Mouse (Mus musculus): Measurements from ENCODE around the gene Kctd11. TPM values are rescaled to one million over a fixed set of nuclear protein-coding genes. Genes with fewer than 3 reads are reported as not detected.
A peak's percentile ranks its signal among the peaks of the same experiment; 100 is the strongest.

The Kctd11 gene
- polyA plus RNA-seq, 1 experiment: 1.9 TPM

DNA sequence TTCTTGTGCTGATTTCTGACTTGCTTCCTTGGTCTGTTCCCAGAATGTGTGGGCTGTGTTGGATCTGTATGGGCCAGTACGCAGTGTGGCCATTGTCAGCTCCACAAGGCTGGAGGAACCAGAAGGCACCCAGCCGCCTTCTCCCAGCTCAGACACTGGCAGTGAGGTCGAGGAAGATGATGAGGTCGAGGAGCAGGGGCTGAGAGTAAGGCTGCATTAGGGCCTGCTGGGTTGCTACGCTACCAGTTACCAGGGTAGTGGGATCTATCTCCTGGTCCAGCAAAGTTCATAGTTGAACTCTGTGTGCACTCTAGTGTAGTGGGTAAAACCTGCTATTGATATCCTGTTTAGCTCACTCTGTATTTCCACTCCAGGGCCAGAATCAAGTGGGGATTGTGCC, 28.0 kb upstream of the Kctd11 start:
- H3K27me3 ChIP-seq (ENCODE audit: control insufficient read depth, insufficient read depth, low read length): no peaks in the 10 kb centered on the region
- no peak for DNase-seq
- H3K4me3 ChIP-seq (replicated peaks; ENCODE audit: insufficient read depth, low read depth, low read length): no peak overlapping the region
- WGBS: 85% methylated on average over 5 of the region's 5 CpGs
- peaks cover 3% of the 10 kb centered on the region; the same call in 1 of the 2 replicates for H3K4me1 ChIP-seq (ENCODE audit: control insufficient read depth, insufficient read depth, low read length)
- no peak for TF ChIP-seq CTCF (IDR thresholded peaks at IDR 0.05; ENCODE audit: borderline replicate concordance, insufficient read depth, low read depth, low read length)
- no peak for TF ChIP-seq POLR2A (IDR thresholded peaks at IDR 0.05; ENCODE audit: borderline replicate concordance, insufficient read depth, low read length)
- H3K27ac ChIP-seq (ENCODE audit: insufficient read depth, low read length): no peak overlapping the region

DNA sequence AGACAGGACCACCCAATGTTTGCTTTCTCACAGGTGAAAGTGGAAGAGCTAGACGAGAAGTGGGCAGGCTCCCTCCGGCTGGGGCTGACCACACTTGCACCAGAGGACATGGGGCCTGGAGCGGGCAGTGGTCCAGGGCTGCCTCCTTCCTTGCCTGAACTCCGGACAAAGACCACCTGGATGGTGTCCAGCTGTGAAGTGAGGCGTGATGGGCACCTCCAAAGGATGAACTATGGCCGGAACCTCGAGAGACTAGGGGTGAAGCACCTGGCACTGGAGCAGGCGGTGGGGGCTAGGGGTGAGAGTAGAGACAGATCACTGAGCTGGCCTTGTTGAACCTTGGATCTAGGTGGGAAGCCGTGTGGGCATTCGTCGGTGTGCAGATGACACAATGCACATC, 27.4 kb upstream of the Kctd11 start:
- no peak overlapping the region for H3K4me3 ChIP-seq (replicated peaks; ENCODE audit: insufficient read depth, low read depth, low read length)
- WGBS: 71% methylated on average over 11 of the region's 11 CpGs
- peaks cover 3% of the 10 kb centered on the region; the same call in 1 of the 2 replicates for H3K4me1 ChIP-seq (ENCODE audit: control insufficient read depth, insufficient read depth, low read length)
- no peak overlapping the region for H3K27ac ChIP-seq (ENCODE audit: insufficient read depth, low read length)
- TF ChIP-seq CTCF (IDR thresholded peaks at IDR 0.05; ENCODE audit: borderline replicate concordance, insufficient read depth, low read depth, low read length) (no peak), POLR2A (IDR thresholded peaks at IDR 0.05; ENCODE audit: borderline replicate concordance, insufficient read depth, low read length) (no peak)
- no peaks in the 10 kb centered on the region for H3K27me3 ChIP-seq (ENCODE audit: control insufficient read depth, insufficient read depth, low read length)
- DNase-seq: no peak

DNA sequence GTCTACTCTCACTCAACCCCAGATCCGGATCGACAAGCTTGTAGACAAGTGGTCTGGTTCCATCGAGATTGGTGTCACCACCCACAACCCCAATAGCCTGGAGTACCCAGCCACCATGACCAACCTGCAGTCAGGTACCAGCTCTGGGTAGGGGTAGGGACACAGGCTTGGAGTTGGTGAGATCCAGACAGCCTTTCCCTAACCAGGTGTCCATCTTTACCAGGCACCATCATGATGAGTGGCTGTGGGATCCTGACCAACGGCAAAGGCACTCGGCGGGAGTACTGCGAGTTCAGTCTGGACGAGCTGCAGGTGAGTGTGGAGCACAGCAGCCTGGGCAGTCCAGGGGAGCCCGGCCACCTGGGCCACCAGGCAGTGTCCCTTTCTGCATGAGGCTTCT, 23.1 kb upstream of the Kctd11 start:
- H3K4me1 ChIP-seq (ENCODE audit: control insufficient read depth, insufficient read depth, low read length): 0 out of 2 replicates have a peak, but pooled peaks cover 6% of the 10 kb centered on the region
- DNase-seq: peak in 1 of 2 experiments; percentile 8
- TF ChIP-seq CTCF (IDR thresholded peaks at IDR 0.05; ENCODE audit: borderline replicate concordance, insufficient read depth, low read depth, low read length) (no peak), POLR2A (IDR thresholded peaks at IDR 0.05; ENCODE audit: borderline replicate concordance, insufficient read depth, low read length) (no peak)
- no peak overlapping the region for H3K4me3 ChIP-seq (replicated peaks; ENCODE audit: insufficient read depth, low read depth, low read length)
- no peak overlapping the region for H3K27ac ChIP-seq (ENCODE audit: insufficient read depth, low read length)
- 94% methylated on average over 9 of the region's 9 CpGs for WGBS
- H3K27me3 ChIP-seq (ENCODE audit: control insufficient read depth, insufficient read depth, low read length): no peaks in the 10 kb centered on the region

DNA sequence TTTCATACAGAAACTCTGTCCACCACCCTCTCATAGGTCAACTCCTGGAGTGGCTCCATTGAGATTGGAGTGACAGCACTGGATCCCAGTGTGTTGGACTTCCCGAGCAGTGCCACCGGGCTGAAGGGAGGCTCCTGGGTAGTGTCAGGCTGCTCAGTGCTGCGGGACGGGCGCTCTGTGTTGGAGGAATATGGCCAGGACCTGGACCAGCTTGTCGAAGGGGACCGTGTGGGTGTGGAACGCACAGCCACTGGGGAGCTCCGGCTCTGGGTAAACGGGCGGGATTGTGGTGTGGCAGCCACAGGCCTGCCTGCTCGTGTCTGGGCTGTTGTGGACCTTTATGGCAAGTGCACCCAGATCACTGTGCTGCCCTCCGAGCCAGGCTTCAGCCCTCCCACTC, 21.8 kb upstream of the Kctd11 start:
- no peak overlapping the region for H3K4me3 ChIP-seq (replicated peaks; ENCODE audit: insufficient read depth, low read depth, low read length)
- H3K27me3 ChIP-seq (ENCODE audit: control insufficient read depth, insufficient read depth, low read length): no peaks in the 10 kb centered on the region
- WGBS: 73% methylated on average over 13 of the region's 13 CpGs
- TF ChIP-seq POLR2A (IDR thresholded peaks at IDR 0.05; ENCODE audit: borderline replicate concordance, insufficient read depth, low read length) (no peak), CTCF (IDR thresholded peaks at IDR 0.05; ENCODE audit: borderline replicate concordance, insufficient read depth, low read depth, low read length) (no peak)
- no peak for DNase-seq
- H3K27ac ChIP-seq (ENCODE audit: insufficient read depth, low read length): no peak overlapping the region
- 0 out of 2 replicates have a peak, but pooled peaks cover 6% of the 10 kb centered on the region for H3K4me1 ChIP-seq (ENCODE audit: control insufficient read depth, insufficient read depth, low read length)

DNA sequence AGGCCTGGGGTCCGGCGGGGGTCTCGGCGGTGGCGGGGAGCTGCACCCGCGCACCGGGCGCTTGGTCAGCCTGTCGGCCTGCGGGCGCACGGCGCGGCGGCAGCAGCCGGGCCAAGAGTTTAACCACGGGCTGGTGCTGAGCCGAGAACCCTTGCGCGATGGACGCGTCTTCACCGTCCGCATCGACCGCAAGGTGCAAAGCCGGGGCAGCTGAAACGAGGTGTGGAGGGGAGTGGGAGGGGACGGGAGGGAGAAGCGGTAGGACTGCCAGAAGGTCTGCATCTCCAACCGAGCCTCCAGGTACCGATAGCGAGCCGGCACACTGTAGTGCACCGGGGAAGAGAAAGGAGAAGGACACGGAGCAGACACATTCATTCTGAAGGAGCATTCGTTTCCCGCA, 20.8 kb upstream of the Kctd11 start:
- Histone ChIP-seq H3K27me3 (ENCODE audit: control insufficient read depth, insufficient read depth, low read length) (no peaks in the 10 kb centered on the region), H3K27ac (ENCODE audit: insufficient read depth, low read length) (0 out of 2 replicates have a peak overlapping the region, but pooled peaks have one; percentile 31), H3K4me1 (ENCODE audit: control insufficient read depth, insufficient read depth, low read length) (0 out of 2 replicates have a peak, but pooled peaks cover 6% of the 10 kb centered on the region), H3K4me3 (replicated peaks; ENCODE audit: insufficient read depth, low read depth, low read length) (peak overlapping the region; percentile 72)
- DNase-seq: no peak
- no peak for TF ChIP-seq POLR2A (IDR thresholded peaks at IDR 0.05; ENCODE audit: borderline replicate concordance, insufficient read depth, low read length)
- no peak for TF ChIP-seq CTCF (IDR thresholded peaks at IDR 0.05; ENCODE audit: borderline replicate concordance, insufficient read depth, low read depth, low read length)
- 1% methylated on average over 39 of the region's 39 CpGs for WGBS

DNA sequence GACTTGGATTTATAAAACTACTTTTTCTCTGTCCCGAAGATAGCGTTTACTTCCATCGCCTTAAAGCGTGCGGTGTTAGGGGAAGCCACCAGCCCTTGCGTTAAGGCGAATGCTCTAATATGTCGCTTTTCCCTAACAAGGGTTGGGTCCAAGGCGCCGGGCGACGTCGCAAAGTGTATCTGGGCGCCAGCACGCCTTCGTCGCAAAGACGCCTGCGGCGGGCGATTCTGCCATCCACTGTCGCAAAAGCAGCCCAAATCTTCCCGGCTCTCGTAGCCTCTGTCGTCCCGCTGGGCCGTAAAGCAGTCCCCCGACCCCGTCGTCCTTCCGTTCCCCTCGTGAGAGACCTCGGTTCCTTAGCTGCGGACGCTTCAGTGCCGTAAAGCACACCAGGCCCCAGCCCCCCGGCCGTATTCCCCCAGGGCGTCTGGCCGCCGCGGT, 20.2 kb upstream of the Kctd11 start:
- TF ChIP-seq POLR2A (IDR thresholded peaks at IDR 0.05; ENCODE audit: borderline replicate concordance, insufficient read depth, low read length): peak; percentile 44; the same call in 1 of the 2 replicates
- no peak for TF ChIP-seq CTCF (IDR thresholded peaks at IDR 0.05; ENCODE audit: borderline replicate concordance, insufficient read depth, low read depth, low read length)
- H3K4me1 ChIP-seq (ENCODE audit: control insufficient read depth, insufficient read depth, low read length): 0 out of 2 replicates have a peak, but pooled peaks cover 6% of the 10 kb centered on the region
- H3K4me3 ChIP-seq (replicated peaks; ENCODE audit: insufficient read depth, low read depth, low read length): peak overlapping the region; percentile 72
- no peaks in the 10 kb centered on the region for H3K27me3 ChIP-seq (ENCODE audit: control insufficient read depth, insufficient read depth, low read length)
- WGBS: under 1% methylated on average over 42 of the region's 42 CpGs
- H3K27ac ChIP-seq (ENCODE audit: insufficient read depth, low read length): peak overlapping the region; percentile 65
- DNase-seq: peak; percentile 95 to 97

DNA sequence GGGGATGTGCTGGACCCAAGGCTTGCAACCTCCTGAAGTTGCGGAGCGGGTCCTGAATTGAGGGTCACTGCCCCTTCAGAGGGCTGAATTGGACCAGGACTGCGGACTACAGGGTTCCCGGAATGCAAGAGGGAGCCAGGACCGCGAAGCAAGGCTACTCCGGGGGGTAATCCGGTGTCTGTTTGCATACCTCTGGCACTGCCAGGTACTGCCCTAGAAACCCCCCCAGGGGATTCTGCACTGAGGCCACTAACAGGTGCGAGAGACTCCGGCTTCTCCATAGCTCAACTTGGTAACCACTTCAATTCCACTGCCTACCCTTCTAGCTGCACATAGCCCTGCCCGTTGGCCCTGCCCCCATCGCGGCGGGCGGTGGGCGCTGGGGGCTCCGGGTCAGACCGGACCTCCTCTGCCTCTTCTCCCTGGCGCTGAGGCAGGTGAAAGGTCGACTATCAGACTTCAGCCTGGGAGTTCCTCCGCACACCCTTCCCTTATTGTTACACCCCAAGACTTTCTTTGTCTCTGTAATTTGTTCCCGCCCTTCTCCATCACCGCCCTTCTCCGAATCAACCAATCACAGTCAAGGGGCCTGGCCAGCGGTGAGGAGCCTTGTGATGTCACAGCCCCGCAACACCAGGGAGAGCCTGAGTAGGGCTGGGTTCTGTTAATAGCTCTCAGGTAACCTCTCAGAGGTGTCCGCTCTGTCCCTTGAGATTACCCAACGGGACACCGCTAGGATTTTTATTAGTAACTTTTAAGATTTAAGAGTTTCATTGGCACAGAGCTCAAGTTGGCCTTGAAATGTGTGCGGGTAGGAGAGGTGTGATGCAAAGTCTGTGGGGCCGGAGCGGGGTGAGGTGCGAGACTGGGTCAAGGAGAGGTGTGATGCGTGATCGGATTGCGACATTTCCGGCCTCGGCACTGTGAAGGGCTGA, 19.5 kb upstream of the Kctd11 start, which contains the start of the genes 2810408A11Rik and Neurl4:
Gene 2810408A11Rik (minus strand): TSS at position 517 of the 935 bp plus-strand sequence.
Gene Neurl4 (plus strand): TSS at position 602 of the 935 bp plus-strand sequence.
- DNase-seq: peak; percentile 90 to 95
- WGBS: under 1% methylated on average over 38 of the region's 38 CpGs
- peak within 1 kb of the TSS; percentile 65 for H3K27ac ChIP-seq (ENCODE audit: insufficient read depth, low read length)
- TF ChIP-seq POLR2A (IDR thresholded peaks at IDR 0.05; ENCODE audit: borderline replicate concordance, insufficient read depth, low read length) (peak; percentile 75; the same call in 1 of the 2 replicates), CTCF (IDR thresholded peaks at IDR 0.05; ENCODE audit: borderline replicate concordance, insufficient read depth, low read depth, low read length) (no peak)
- H3K4me1 ChIP-seq (ENCODE audit: control insufficient read depth, insufficient read depth, low read length): 0 out of 2 replicates have a peak, but pooled peaks cover 6% of the 10 kb centered on the region
- H3K27me3 ChIP-seq (ENCODE audit: control insufficient read depth, insufficient read depth, low read length): no peaks in the 10 kb centered on the region
- peak within 1 kb of the TSS; percentile 72 for H3K4me3 ChIP-seq (replicated peaks; ENCODE audit: insufficient read depth, low read depth, low read length)
